Mouse (Mus musculus) lung, postnatal 0 days (tissue): Measurements from ENCODE around the gene N4bp1. TPM values are rescaled to one million over a fixed set of nuclear protein-coding genes. Genes with fewer than 3 reads are reported as not detected.

Experiments used
- ATAC-seq: fragments of 200-750 bp; cut with Nextera tagmentation; 2 replicates; pipeline ENCODE4 v1.8.0; 2017; ENCODE audit warnings: moderate library complexity
- DNase-seq: peaks from one replicate; pipeline ENCODE4 v3.0.0-alpha.2; 2016; ENCODE audit warnings: low spot score
- H3K27ac ChIP-seq: fragments of 300-500 bp; sonication (generic); 2 replicates; pipeline ENCODE4 v1.5.1; 2014; ENCODE audit warnings: antibody characterized with exemption, mild to moderate bottlenecking, low read length, mixed read lengths
- H3K27me3 ChIP-seq: fragments of 300-500 bp; sonication (generic); replicated peaks from 2 replicates; pipeline ENCODE4 v1.6.1; 2014; ENCODE audit warnings: low read length, mixed read lengths; ENCODE audit not compliant: insufficient read depth
- H3K36me3 ChIP-seq: fragments of 300-500 bp; sonication (generic); 2 replicates; pipeline ENCODE4 v1.6.1; 2014; ENCODE audit warnings: low read length, mixed read lengths; ENCODE audit not compliant: insufficient read depth
- H3K4me1 ChIP-seq: fragments of 300-500 bp; sonication (generic); 2 replicates; pipeline ENCODE4 v1.6.1; 2014; ENCODE audit warnings: antibody characterized with exemption, low read depth, low read length, mixed read lengths; ENCODE audit not compliant: insufficient read depth
- H3K4me2 ChIP-seq: fragments of 300-500 bp; sonication (generic); replicated peaks from 2 replicates; pipeline ENCODE4 v1.6.1; 2014; ENCODE audit warnings: low read depth, mild to moderate bottlenecking, low read length, moderate library complexity, mixed read lengths
- H3K4me3 ChIP-seq: fragments of 300-500 bp; sonication (generic); 2 replicates; pipeline ENCODE4 v1.5.1; 2014; ENCODE audit warnings: low read depth, low read length
- H3K9ac ChIP-seq: fragments of 300-500 bp; sonication (generic); replicated peaks from 2 replicates; pipeline ENCODE4 v1.6.1; 2014; ENCODE audit warnings: low read depth, mild to moderate bottlenecking
- H3K9me3 ChIP-seq: fragments of 300-500 bp; sonication (generic); 2 replicates; pipeline ENCODE4 v1.6.1; 2016; ENCODE audit warnings: low read length, mixed read lengths
- CTCF ChIP-seq: IDR thresholded peaks from 2 replicates; pipeline ENCODE4 v1.5.1; 2016; ENCODE audit warnings: antibody characterized with exemption, mild to moderate bottlenecking
- EP300 ChIP-seq: IDR thresholded peaks from 2 replicates; pipeline ENCODE4 v1.6.1; 2016; ENCODE audit warnings: antibody characterized with exemption, mild to moderate bottlenecking, control low read depth
- WGBS: fragments of 180-500 bp; shearing (Covaris S2); extraction: QIAGEN DNeasy Blood & Tissue Kit; methylation state at CpG from one replicate; pipeline ENCODE4 v1.1.7; 2014; 5-methylcytosine and 5-hydroxymethylcytosine counted together
- polyA plus RNA-seq: library from polyadenylated mRNA; unstranded; fragments of >200 nt; fragmentation: Nextera tagmentation; extraction: Ambion mirVana; gene quantifications from 2 replicates; pipeline ENCODE4 v1.2.1, GENCODE M21; 2015

The N4bp1 gene
- polyA plus RNA-seq, 1 experiment from 2014 or later, result 5.4 TPM

DNA sequence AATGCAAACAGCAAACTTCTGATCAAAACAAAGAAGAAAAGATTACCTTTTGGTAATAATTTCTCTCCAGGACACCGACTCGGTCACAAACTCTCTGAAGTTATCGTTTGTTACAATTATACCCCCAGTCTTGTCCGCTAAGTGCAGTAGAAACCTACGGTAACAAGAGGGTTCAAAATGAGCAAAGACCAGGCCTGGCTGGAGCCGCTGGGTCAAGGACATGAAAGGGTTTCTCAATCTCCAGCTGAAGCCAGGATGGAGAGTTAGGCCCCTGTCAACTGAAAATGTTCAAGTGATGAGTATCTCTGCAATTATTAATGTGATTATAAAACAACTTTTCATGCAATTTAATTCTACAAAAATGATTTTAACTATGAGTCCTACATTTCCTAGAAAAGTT, 36.7 kb downstream of the N4bp1 start:
- H3K27ac ChIP-seq, result no peak overlapping the region

DNA sequence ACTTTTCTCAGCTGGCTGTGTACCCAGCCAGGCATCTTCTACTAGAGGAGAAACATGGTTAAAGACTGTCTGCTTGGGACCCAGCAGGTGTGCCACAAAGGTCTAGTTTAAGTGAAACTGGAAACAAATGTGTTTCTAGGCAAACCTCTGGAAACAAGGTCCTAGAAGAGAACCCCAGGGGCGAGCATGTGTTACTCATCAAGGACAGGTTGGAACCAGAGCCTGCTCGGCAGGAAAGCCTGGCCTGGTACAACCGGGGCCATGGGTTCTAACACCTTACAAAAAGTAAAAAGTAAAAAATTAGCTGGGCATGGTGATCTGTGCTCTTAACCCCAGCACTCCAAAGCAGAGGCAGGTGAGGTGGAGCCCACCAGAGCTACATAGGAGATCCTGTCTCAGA, 38.0 kb downstream of the N4bp1 start:
- 84% methylated on average over 3 of the region's 3 CpGs for WGBS
- no peaks in the 10 kb centered on the region for H3K27me3 ChIP-seq
- no peak overlapping the region for H3K4me3 ChIP-seq
- H3K36me3 ChIP-seq, result peaks cover 12% of the 10 kb centered on the region; the same call in 1 of the 2 replicates
- no peaks in the 10 kb centered on the region for H3K9me3 ChIP-seq
- H3K9ac ChIP-seq, result no peak overlapping the region
- ATAC-seq (no peak), DNase-seq (no peak)
- H3K4me2 ChIP-seq, result no peak overlapping the region
- H3K27ac ChIP-seq, result no peak overlapping the region
- no peak for TF ChIP-seq EP300
- TF ChIP-seq CTCF, result no peak
- H3K4me1 ChIP-seq, result no peaks in the 10 kb centered on the region; the same call in 1 of the 2 replicates

More for the DNA sequence above, 36.7 kb downstream of the N4bp1 start:
- DNase-seq (no peak), ATAC-seq (no peak)
- Histone ChIP-seq H3K4me2 (no peak overlapping the region), H3K36me3 (peaks cover 12% of the 10 kb centered on the region; the same call in 1 of the 2 replicates), H3K27me3 (no peaks in the 10 kb centered on the region), H3K4me3 (no peak overlapping the region), H3K4me1 (no peaks in the 10 kb centered on the region; the same call in 1 of the 2 replicates), H3K9ac (no peak overlapping the region), H3K9me3 (no peaks in the 10 kb centered on the region)
- WGBS, result 81% methylated on average over 6 of the region's 6 CpGs
- TF ChIP-seq EP300 (no peak), CTCF (no peak)

DNA sequence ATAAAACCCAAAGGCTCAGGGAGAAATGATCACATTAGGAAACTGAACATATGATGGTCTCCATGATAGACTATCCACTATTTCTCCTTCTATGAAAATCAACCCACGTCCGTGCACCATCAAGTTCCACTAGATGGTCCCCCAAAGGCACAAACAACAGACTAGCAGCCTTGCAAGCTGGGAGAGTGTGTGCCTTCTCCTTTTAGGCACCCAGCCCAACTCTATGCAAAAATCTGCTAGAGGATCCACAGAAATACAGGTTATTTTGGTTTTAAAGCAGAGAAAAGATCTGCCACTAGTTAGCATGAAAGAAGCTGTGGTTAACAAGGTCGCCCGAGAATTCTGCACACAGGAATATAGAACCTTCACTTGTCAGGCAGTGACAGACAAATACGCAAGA, 39.2 kb downstream of the N4bp1 start:
- TF ChIP-seq EP300 (no peak), CTCF (no peak)
- DNase-seq, result no peak
- no peak overlapping the region for H3K27ac ChIP-seq
- no peaks in the 10 kb centered on the region for H3K27me3 ChIP-seq
- H3K4me2 ChIP-seq, result no peak overlapping the region
- H3K9me3 ChIP-seq, result no peaks in the 10 kb centered on the region
- ATAC-seq, result no peak
- WGBS, result 92% methylated on average over 5 of the region's 5 CpGs
- peaks cover 8% of the 10 kb centered on the region; the same call in 1 of the 2 replicates for H3K36me3 ChIP-seq
- H3K4me3 ChIP-seq, result no peak overlapping the region
- no peaks in the 10 kb centered on the region; the same call in 1 of the 2 replicates for H3K4me1 ChIP-seq
- no peak overlapping the region for H3K9ac ChIP-seq

DNA sequence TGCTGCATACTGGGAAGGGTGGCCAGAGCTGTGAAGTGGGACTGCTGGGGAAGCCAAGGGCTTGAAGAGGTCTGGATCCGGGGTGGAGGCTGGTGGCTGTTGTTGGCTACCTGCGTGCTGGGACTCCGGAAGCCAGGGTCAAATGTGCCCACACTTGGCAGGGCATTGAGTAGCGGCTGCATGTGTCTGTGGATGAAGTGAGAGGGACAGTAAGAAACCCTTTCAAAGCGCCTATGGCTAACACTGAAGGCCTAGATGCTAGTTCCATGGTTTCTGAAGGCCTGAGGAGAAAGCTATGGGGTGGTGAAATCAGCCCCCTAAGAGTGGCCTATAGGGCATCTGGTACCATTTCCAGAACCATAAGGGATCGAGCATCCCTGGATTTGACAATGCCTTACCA, 40.2 kb downstream of the N4bp1 start:
- Histone ChIP-seq H3K9ac (no peak overlapping the region), H3K9me3 (no peaks in the 10 kb centered on the region), H3K27ac (no peak overlapping the region), H3K27me3 (no peaks in the 10 kb centered on the region), H3K4me3 (no peak overlapping the region), H3K4me1 (no peaks in the 10 kb centered on the region; the same call in 1 of the 2 replicates), H3K4me2 (no peak overlapping the region), H3K36me3 (peaks cover 4% of the 10 kb centered on the region; the same call in 1 of the 2 replicates)
- TF ChIP-seq EP300 (no peak), CTCF (no peak)
- 71% methylated on average over 6 of the region's 6 CpGs for WGBS
- DNase-seq, result no peak
- ATAC-seq, result no peak

DNA sequence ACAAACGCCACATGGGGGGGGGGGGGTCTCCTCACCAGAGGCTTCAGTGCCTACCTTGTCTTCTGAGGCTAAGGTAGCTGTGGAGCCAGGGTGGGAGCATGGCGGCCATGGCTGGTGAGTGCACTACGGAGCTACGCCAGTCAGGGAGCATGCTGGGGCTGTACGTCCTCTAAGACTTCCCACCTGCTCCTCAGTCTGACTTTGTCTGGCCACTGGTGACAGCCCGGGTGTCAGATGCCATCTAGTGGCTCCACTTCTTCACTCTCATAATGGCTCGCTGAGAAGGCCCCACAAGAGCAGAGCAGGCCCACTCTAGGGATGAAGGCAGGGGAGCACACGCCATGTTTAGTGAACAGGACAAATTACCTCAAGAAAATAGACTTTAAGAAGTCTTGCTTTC, 41.2 kb downstream of the N4bp1 start:
- Histone ChIP-seq H3K27me3 (no peaks in the 10 kb centered on the region), H3K4me3 (no peak overlapping the region), H3K9me3 (no peaks in the 10 kb centered on the region), H3K4me2 (no peak overlapping the region), H3K9ac (no peak overlapping the region), H3K27ac (no peak overlapping the region), H3K36me3 (peaks cover 4% of the 10 kb centered on the region; the same call in 1 of the 2 replicates), H3K4me1 (no peaks in the 10 kb centered on the region; the same call in 1 of the 2 replicates)
- ATAC-seq (peak; percentile 70), DNase-seq (peak; percentile 75)
- 56% methylated on average over 8 of the region's 8 CpGs for WGBS
- TF ChIP-seq CTCF (peak; percentile 78), EP300 (no peak)

DNA sequence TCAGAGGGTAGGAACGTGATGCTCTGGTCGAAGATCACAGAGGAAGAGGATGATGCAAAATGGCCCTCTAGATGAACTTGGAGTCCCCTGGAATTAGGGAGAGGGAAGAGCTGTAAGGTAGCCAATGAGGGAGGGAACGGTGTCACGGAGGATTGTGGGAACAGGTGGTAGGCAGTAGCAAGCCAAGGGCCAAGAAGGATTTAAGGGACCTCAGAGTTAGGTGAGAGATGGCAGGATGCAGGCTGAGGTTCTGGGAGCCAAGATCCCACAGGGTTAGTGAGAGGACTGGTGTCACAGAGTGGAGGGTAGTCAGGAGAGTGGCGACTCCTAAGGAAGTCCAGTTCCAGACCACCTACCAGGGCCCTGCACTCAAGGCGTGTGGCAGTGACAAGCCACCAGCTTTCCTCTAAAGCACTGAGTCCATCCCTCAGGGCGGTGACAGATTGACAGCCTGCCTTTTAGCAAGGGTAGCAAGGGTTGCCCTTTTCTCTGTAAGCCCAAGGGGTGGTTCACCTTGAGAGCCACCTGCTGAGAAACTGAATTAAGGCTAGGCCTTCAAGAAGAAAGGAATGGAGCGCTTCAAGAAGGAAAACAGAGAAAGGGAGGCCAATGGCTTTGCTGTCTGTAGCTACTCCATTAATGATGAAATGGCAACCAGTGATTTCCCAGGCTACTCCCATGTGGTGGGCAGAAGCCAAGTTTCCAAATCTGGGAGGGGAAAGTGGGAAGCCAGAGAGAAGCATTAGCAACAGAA, 43.3 kb downstream of the N4bp1 start:
- Histone ChIP-seq H3K36me3 (no peaks in the 10 kb centered on the region), H3K27ac (no peak overlapping the region), H3K4me1 (no peaks in the 10 kb centered on the region; the same call in 1 of the 2 replicates)

More for the DNA sequence above, 43.3 kb downstream of the N4bp1 start:
- Histone ChIP-seq H3K9me3 (no peaks in the 10 kb centered on the region), H3K4me2 (no peak overlapping the region), H3K27me3 (no peaks in the 10 kb centered on the region), H3K4me3 (no peak overlapping the region), H3K9ac (no peak overlapping the region)
- no peak for TF ChIP-seq EP300
- TF ChIP-seq CTCF, result no peak
- no peak for ATAC-seq
- 92% methylated on average over 8 of the region's 8 CpGs for WGBS
- no peak for DNase-seq
